Mouse (Mus musculus) limb, embryonic 14.5 days (tissue): Measurements from ENCODE around the gene Ppbp. TPM values are rescaled to one million over a fixed set of nuclear protein-coding genes. Genes with fewer than 3 reads are reported as not detected.

ENCODE experiments used
- ATAC-seq: fragments of 200-750 bp; cut with Nextera tagmentation; 2 replicates; pipeline ENCODE4 v1.8.0; 2017; ENCODE audit warnings: low read depth, moderate number of reproducible peaks, moderate TSS enrichment; ENCODE audit not compliant: low FRiP score
- DNase-seq: peaks from one replicate; pipeline ENCODE4 v3.0.0-alpha.2; 2015; ENCODE audit warnings: low spot score
- H3K27ac ChIP-seq: fragments of 300-500 bp; sonication (generic); replicated peaks from 2 replicates; pipeline ENCODE4 v1.5.1; 2014; ENCODE audit warnings: low read depth, mild to moderate bottlenecking, low read length, moderate library complexity, mixed read lengths
- H3K27me3 ChIP-seq: fragments of 300-500 bp; sonication (generic); 2 replicates; pipeline ENCODE4 v1.6.1; 2014; ENCODE audit warnings: low read length, mixed read lengths; ENCODE audit not compliant: control insufficient read depth, insufficient read depth
- H3K36me3 ChIP-seq: fragments of 300-500 bp; sonication (generic); 2 replicates; pipeline ENCODE4 v1.6.1; 2014; ENCODE audit warnings: mild to moderate bottlenecking, low read length, moderate library complexity, mixed read lengths; ENCODE audit not compliant: control insufficient read depth, insufficient read depth
- H3K4me1 ChIP-seq: fragments of 300-500 bp; sonication (generic); 2 replicates; pipeline ENCODE4 v1.6.1; 2014; ENCODE audit warnings: antibody characterized with exemption, low read length, mixed read lengths; ENCODE audit not compliant: control insufficient read depth, insufficient read depth
- H3K4me2 ChIP-seq: fragments of 300-500 bp; sonication (generic); replicated peaks from 2 replicates; pipeline ENCODE4 v1.6.1; 2014; ENCODE audit warnings: low read depth, mild to moderate bottlenecking, low read length, moderate library complexity; ENCODE audit not compliant: severe bottlenecking
- H3K4me3 ChIP-seq: fragments of 300-500 bp; sonication (generic); replicated peaks from 2 replicates; pipeline ENCODE4 v1.5.1; 2014; ENCODE audit warnings: low read length
- H3K9ac ChIP-seq: fragments of 300-500 bp; sonication (generic); 2 replicates; pipeline ENCODE4 v1.6.1; 2014; ENCODE audit warnings: mild to moderate bottlenecking, low read depth, low read length, moderate library complexity; ENCODE audit not compliant: severe bottlenecking
- H3K9me3 ChIP-seq: fragments of 300-500 bp; sonication (generic); 2 replicates; pipeline ENCODE4 v1.6.1; 2016; ENCODE audit warnings: low read length; ENCODE audit not compliant: control insufficient read depth
- POLR2A ChIP-seq: fragments of 200-500 bp; IDR thresholded peaks from 2 replicates; pipeline ENCODE4 v1.8.0; 2012; ENCODE audit warnings: inconsistent platforms, mild to moderate bottlenecking, moderate library complexity, borderline replicate concordance; ENCODE audit not compliant: insufficient read depth, insufficient read length; ENCODE audit errors: extremely low read depth
- WGBS: fragments of 180-500 bp; shearing (Covaris S2); extraction: QIAGEN DNeasy Blood & Tissue Kit; methylation state at CpG from one replicate; pipeline ENCODE4 v1.1.7; 2014; 5-methylcytosine and 5-hydroxymethylcytosine counted together
- polyA plus RNA-seq, 2 experiments: library from polyadenylated mRNA; depleted of rRNA in 1 of 2; stranded (reverse) in 1 of 2; unstranded in 1 of 2; fragments of >200 nt; fragmentation: Nextera tagmentation in 1 of 2; extraction: Ambion mirVana in 1 of 2; gene quantifications; 2 replicates each; pipeline versions ENCODE4 v1.2.1 to v1.2.3; 2012 to 2014

The Ppbp gene
- polyA plus RNA-seq, 2 experiments: 1.6 to 3.0 TPM

- Histone ChIP-seq H3K27ac (no peak overlapping the region), H3K4me1 (peaks cover 17% of the 10 kb centered on the region; the same call in 1 of the 2 replicates), H3K4me2 (no peak overlapping the region), H3K9ac (no peak overlapping the region), H3K36me3 (no peaks in the 10 kb centered on the region), H3K27me3 (peaks cover 3% of the 10 kb centered on the region; the same call in 1 of the 2 replicates), H3K4me3 (no peak overlapping the region), H3K9me3 (no peaks in the 10 kb centered on the region)
- ATAC-seq (no peak), DNase-seq (no peak)
- 81% methylated on average over 1 of the region's 1 CpGs for WGBS
- no peak for TF ChIP-seq POLR2A
Measured at GRCm38 (mm10) chr5:90753934-90754333, 14.4 kb upstream of the Ppbp start.

GRCm38 (mm10) chr5:90758020-90758605 lies 10.2 kb upstream of the Ppbp start:
- Histone ChIP-seq H3K9me3 (no peaks in the 10 kb centered on the region), H3K27me3 (peaks cover 13% of the 10 kb centered on the region), H3K9ac (no peak overlapping the region), H3K36me3 (no peaks in the 10 kb centered on the region), H3K27ac (no peak overlapping the region), H3K4me1 (peaks cover 21% of the 10 kb centered on the region), H3K4me3 (no peak overlapping the region), H3K4me2 (no peak overlapping the region)
- TF ChIP-seq POLR2A: no peak
- no peak for ATAC-seq
- DNase-seq: peak; percentile 39
- WGBS: 30% methylated on average over 5 of the region's 5 CpGs

- Histone ChIP-seq H3K4me3 (peak within 1 kb of the TSS; percentile 28), H3K9ac (peak within 1 kb of the TSS; percentile 29; the same call in 1 of the 2 replicates), H3K9me3 (no peaks in the 10 kb centered on the region), H3K4me1 (peaks cover 21% of the 10 kb centered on the region), H3K4me2 (peak within 1 kb of the TSS; percentile 47), H3K27me3 (peaks cover 13% of the 10 kb centered on the region), H3K36me3 (no peaks in the 10 kb centered on the region), H3K27ac (no peak within 1 kb of the TSS)
- ATAC-seq: no peak
- DNase-seq: no peak
- WGBS: 6% methylated on average over 32 of the region's 32 CpGs
- no peak for TF ChIP-seq POLR2A
Measured at GRCm38 (mm10) chr5:90759077-90760065, 8.9 kb upstream of the Ppbp start, which contains the start of gene Cxcl5. Cxcl5 (plus strand) TSS chr5:90759360.

- no peak overlapping the region for H3K4me3 ChIP-seq
- H3K27ac ChIP-seq: no peak overlapping the region
- peaks cover 21% of the 10 kb centered on the region for H3K4me1 ChIP-seq
- no peak for DNase-seq
- no peak overlapping the region for H3K4me2 ChIP-seq
- no peak overlapping the region for H3K9ac ChIP-seq
- ATAC-seq: no peak
- H3K9me3 ChIP-seq: no peaks in the 10 kb centered on the region
- H3K27me3 ChIP-seq: peaks cover 13% of the 10 kb centered on the region
- 77% methylated on average over 4 of the region's 4 CpGs for whole genome bisulfite sequencing
- no peak for TF ChIP-seq POLR2A
- H3K36me3 ChIP-seq: no peaks in the 10 kb centered on the region
Measured at GRCm38 (mm10) chr5:90760303-90760702, 8.0 kb upstream of the Ppbp start.

GRCm38 (mm10) chr5:90760844-90761243 lies 7.5 kb upstream of the Ppbp start:
- 74% methylated on average over 2 of the region's 2 CpGs for WGBS
- peaks cover 13% of the 10 kb centered on the region for H3K27me3 ChIP-seq
- DNase-seq (no peak), ATAC-seq (no peak)
- H3K36me3 ChIP-seq: no peaks in the 10 kb centered on the region
- no peak overlapping the region for H3K9ac ChIP-seq
- no peak overlapping the region for H3K4me3 ChIP-seq
- TF ChIP-seq POLR2A: no peak
- peaks cover 21% of the 10 kb centered on the region for H3K4me1 ChIP-seq
- H3K4me2 ChIP-seq: no peak overlapping the region
- H3K9me3 ChIP-seq: no peaks in the 10 kb centered on the region
- H3K27ac ChIP-seq: no peak overlapping the region
